Mouse (Mus musculus): ENCODE data around the gene Pdzk1ip1.

The Pdzk1ip1 gene

GRCm38 (mm10) chr4:115088611-115089338 lies at the start of gene Pdzk1ip1:
Gene Pdzk1ip1 (plus strand): TSS chr4:115088708.
- in situ Hi-C loops (cut with MseI, MboI), result no loop called here

- in situ Hi-C loops (cut with MseI, MboI), result no loop called here
These were observed 42.9 kb upstream of the Pdzk1ip1 start for GRCm38 (mm10) chr4:115045621-115046020.

- in situ Hi-C loops (cut with MseI, MboI), result no loop called here
These were observed 40.8 kb upstream of the Pdzk1ip1 start for GRCm38 (mm10) chr4:115047750-115048149.

- in situ Hi-C loops (cut with MseI, MboI), result no loop called here
These were observed 40.3 kb upstream of the Pdzk1ip1 start for GRCm38 (mm10) chr4:115048190-115048589.

- in situ Hi-C loops (cut with MseI, MboI), result no loop called here
These were observed 37.3 kb upstream of the Pdzk1ip1 start for GRCm38 (mm10) chr4:115051245-115051644.

- in situ Hi-C loops (cut with MseI, MboI), result no loop called here
These were observed 36.0 kb upstream of the Pdzk1ip1 start for GRCm38 (mm10) chr4:115052343-115053005.

GRCm38 (mm10) chr4:115055044-115055443 lies 33.5 kb upstream of the Pdzk1ip1 start:
- in situ Hi-C loops (cut with MseI, MboI), result no loop called here

- in situ Hi-C loops (cut with MseI, MboI), result no loop called here
These were observed 32.8 kb upstream of the Pdzk1ip1 start for GRCm38 (mm10) chr4:115055691-115056090.

- in situ Hi-C loops (cut with MseI, MboI), result no loop called here
These were observed 32.1 kb upstream of the Pdzk1ip1 start, which contains the start of gene Tal1 for GRCm38 (mm10) chr4:115056371-115056920. Gene Tal1 (plus strand): TSS chr4:115056426.

- in situ Hi-C loops (cut with MseI, MboI), result no loop called here
These were observed 31.4 kb upstream of the Pdzk1ip1 start for GRCm38 (mm10) chr4:115056921-115057673.

- in situ Hi-C loops (cut with MseI, MboI), result no loop called here
These were observed 30.7 kb upstream of the Pdzk1ip1 start for GRCm38 (mm10) chr4:115057674-115058316.

- in situ Hi-C loops (cut with MseI, MboI), result no loop called here
These were observed 30.2 kb upstream of the Pdzk1ip1 start for GRCm38 (mm10) chr4:115058317-115058761.

- in situ Hi-C loops (cut with MseI, MboI), result no loop called here
These were observed 29.5 kb upstream of the Pdzk1ip1 start for GRCm38 (mm10) chr4:115058871-115059590.

GRCm38 (mm10) chr4:115059871-115060270 lies 28.6 kb upstream of the Pdzk1ip1 start:
- in situ Hi-C loops (cut with MseI, MboI), result no loop called here

GRCm38 (mm10) chr4:115060753-115061152 lies 27.8 kb upstream of the Pdzk1ip1 start:
- in situ Hi-C loops (cut with MseI, MboI), result no loop called here

GRCm38 (mm10) chr4:115062540-115062874 lies 26.0 kb upstream of the Pdzk1ip1 start:
- in situ Hi-C loops (cut with MseI, MboI), result no loop called here

GRCm38 (mm10) chr4:115062875-115063517 lies 25.5 kb upstream of the Pdzk1ip1 start:
- in situ Hi-C loops (cut with MseI, MboI), result no loop called here

- in situ Hi-C loops (cut with MseI, MboI), result no loop called here
These were observed 24.8 kb upstream of the Pdzk1ip1 start for GRCm38 (mm10) chr4:115063518-115064239.

- in situ Hi-C loops (cut with MseI, MboI), result no loop called here
These were observed 16.8 kb upstream of the Pdzk1ip1 start for GRCm38 (mm10) chr4:115071668-115072067.

GRCm38 (mm10) chr4:115074789-115075188 lies 13.7 kb upstream of the Pdzk1ip1 start:
- in situ Hi-C loops (cut with MseI, MboI), result no loop called here

Measured in mouse trophoblast stem cell (cell line).